Mouse (Mus musculus) heart, embryonic 15.5 days (tissue): ENCODE measurements around the gene Gpx3. TPM values are rescaled to one million over a fixed set of nuclear protein-coding genes. Genes with fewer than 3 reads are reported as not detected.
"Not testable (repeated sequence)": the region's sequence is repeated elsewhere in the genome, so short reads cannot be mapped to it uniquely, and the experiment has no call there.

ENCODE experiments used
- ATAC-seq: fragments of 200-750 bp; cut with Nextera tagmentation; replicated peaks from 2 replicates; pipeline ENCODE4 v1.8.0; 2017; ENCODE audit warnings: low read depth, moderate TSS enrichment; ENCODE audit not compliant: insufficient number of reproducible peaks, insufficient read depth, low FRiP score
- H3K27ac ChIP-seq: fragments of 300-500 bp; sonication (generic); 2 replicates; pipeline ENCODE4 v1.5.1; 2015; ENCODE audit warnings: mild to moderate bottlenecking, inconsistent platforms
- H3K27me3 ChIP-seq: fragments of 300-500 bp; sonication (generic); 2 replicates; pipeline ENCODE4 v1.6.1; 2015; ENCODE audit warnings: inconsistent platforms
- H3K36me3 ChIP-seq: fragments of 300-500 bp; sonication (generic); 2 replicates; pipeline ENCODE4 v1.6.1; 2015; ENCODE audit warnings: mild to moderate bottlenecking, inconsistent platforms
- H3K4me1 ChIP-seq: fragments of 300-500 bp; sonication (generic); replicated peaks from 2 replicates; pipeline ENCODE4 v1.6.1; 2015; ENCODE audit warnings: inconsistent platforms
- H3K4me2 ChIP-seq: fragments of 300-500 bp; sonication (generic); 2 replicates; pipeline ENCODE4 v1.6.1; 2015; ENCODE audit warnings: inconsistent platforms, mild to moderate bottlenecking, moderate library complexity
- H3K4me3 ChIP-seq: fragments of 300-500 bp; sonication (generic); 2 replicates; pipeline ENCODE4 v1.5.1; 2015; ENCODE audit warnings: mild to moderate bottlenecking, inconsistent platforms
- H3K9ac ChIP-seq: fragments of 300-500 bp; sonication (generic); 2 replicates; pipeline ENCODE4 v1.6.1; 2015; ENCODE audit warnings: mild to moderate bottlenecking, inconsistent platforms
- H3K9me3 ChIP-seq: fragments of 300-500 bp; sonication (generic); replicated peaks from 2 replicates; pipeline ENCODE4 v1.6.1; 2016; ENCODE audit warnings: inconsistent platforms
- WGBS: fragments of 180-500 bp; shearing (Covaris S2); methylation state at CpG from one replicate; pipeline ENCODE4 v1.1.7; 2015; ENCODE audit warnings: mixed read lengths; 5-methylcytosine and 5-hydroxymethylcytosine counted together
- polyA plus RNA-seq: library from polyadenylated mRNA; unstranded; fragments of >200 nt; fragmentation: Nextera tagmentation; extraction: Ambion mirVana; gene quantifications from 2 replicates; pipeline ENCODE4 v1.2.1, GENCODE M21; 2015

The Gpx3 gene
- polyA plus RNA-seq, 1 experiment from 2014 or later = 751 TPM

GRCm38 (mm10) chr11:54949717-54950116, 47.5 kb downstream of the Gpx3 start:
- Histone ChIP-seq H3K36me3 (peaks cover 5% of the 10 kb centered on the region; the same call in 1 of the 2 replicates), H3K9ac (no peak overlapping the region), H3K4me2 (no peak overlapping the region), H3K4me3 (no peak overlapping the region), H3K27ac (no peak overlapping the region), H3K4me1 (peaks cover 41% of the 10 kb centered on the region), H3K9me3 (no peaks in the 10 kb centered on the region), H3K27me3 (no peaks in the 10 kb centered on the region)
- 38% methylated on average over 1 of the region's 1 CpGs for WGBS
- ATAC-seq = no peak

- Histone ChIP-seq H3K36me3 (peaks cover 5% of the 10 kb centered on the region; the same call in 1 of the 2 replicates), H3K4me1 (peaks cover 46% of the 10 kb centered on the region), H3K4me2 (no peak overlapping the region), H3K27ac (no peak overlapping the region), H3K27me3 (no peaks in the 10 kb centered on the region), H3K9me3 (no peaks in the 10 kb centered on the region), H3K9ac (no peak overlapping the region), H3K4me3 (no peak overlapping the region)
- 72% methylated on average over 6 of the region's 6 CpGs for WGBS
- no peak for ATAC-seq
Observed at GRCm38 (mm10) chr11:54950684-54951083, 48.4 kb downstream of the Gpx3 start.

GRCm38 (mm10) chr11:54952651-54953050, 50.4 kb downstream of the Gpx3 start:
- H3K27ac ChIP-seq = no peak overlapping the region
- H3K9ac ChIP-seq = peak overlapping the region; percentile 19; the same call in 1 of the 2 replicates
- H3K9me3 ChIP-seq = no peaks in the 10 kb centered on the region
- H3K4me2 ChIP-seq = no peak overlapping the region
- no peak for ATAC-seq
- no peaks in the 10 kb centered on the region for H3K27me3 ChIP-seq
- H3K36me3 ChIP-seq = no peaks in the 10 kb centered on the region
- H3K4me3 ChIP-seq = no peak overlapping the region
- 47% methylated on average over 6 of the region's 6 CpGs for WGBS
- H3K4me1 ChIP-seq = peaks cover 50% of the 10 kb centered on the region

GRCm38 (mm10) chr11:54953993-54954446, 51.8 kb downstream of the Gpx3 start:
- Histone ChIP-seq H3K4me3 (no peak overlapping the region), H3K36me3 (no peaks in the 10 kb centered on the region), H3K27ac (no peak overlapping the region), H3K4me2 (no peak overlapping the region), H3K9ac (no peak overlapping the region), H3K4me1 (peaks cover 51% of the 10 kb centered on the region), H3K9me3 (no peaks in the 10 kb centered on the region), H3K27me3 (no peaks in the 10 kb centered on the region)
- no peak for ATAC-seq
- 54% methylated on average over 9 of the region's 9 CpGs for WGBS

GRCm38 (mm10) chr11:54954716-54955115, 52.5 kb downstream of the Gpx3 start:
- H3K9me3 ChIP-seq = no peaks in the 10 kb centered on the region
- H3K4me2 ChIP-seq = peak overlapping the region; percentile 75; the same call in 1 of the 2 replicates
- no peak overlapping the region for H3K27ac ChIP-seq
- no peaks in the 10 kb centered on the region for H3K36me3 ChIP-seq
- H3K27me3 ChIP-seq = no peaks in the 10 kb centered on the region
- 0 out of 2 replicates have a peak overlapping the region, but pooled peaks have one; percentile 76 for H3K9ac ChIP-seq
- ATAC-seq = no peak
- peaks cover 55% of the 10 kb centered on the region for H3K4me1 ChIP-seq
- 78% methylated on average over 8 of the region's 8 CpGs for WGBS
- no peak overlapping the region for H3K4me3 ChIP-seq

GRCm38 (mm10) chr11:54955400-54955734, 53.1 kb downstream of the Gpx3 start:
- Histone ChIP-seq H3K4me1 (peaks cover 55% of the 10 kb centered on the region), H3K27ac (peak overlapping the region; percentile 91), H3K4me2 (peak overlapping the region; percentile 75), H3K9ac (peak overlapping the region; percentile 76), H3K4me3 (peak overlapping the region; percentile 74)
- H3K36me3 ChIP-seq, H3K9me3 ChIP-seq, H3K27me3 ChIP-seq, ATAC-seq: not testable (repeated sequence)
- whole genome bisulfite sequencing = 35% methylated on average over 10 of the region's 10 CpGs

GRCm38 (mm10) chr11:54955735-54956480, 53.7 kb downstream of the Gpx3 start:
- Histone ChIP-seq H3K4me2 (peak overlapping the region; percentile 75), H3K9ac (peak overlapping the region; percentile 76), H3K36me3 (no peaks in the 10 kb centered on the region), H3K27me3 (no peaks in the 10 kb centered on the region), H3K4me3 (peak overlapping the region; percentile 74), H3K27ac (peak overlapping the region; percentile 91), H3K4me1 (peaks cover 50% of the 10 kb centered on the region), H3K9me3 (no peaks in the 10 kb centered on the region)
- WGBS = under 1% methylated on average over 59 of the region's 59 CpGs
- ATAC-seq = peak; percentile 95

- H3K4me2 ChIP-seq = no peak overlapping the region
- no peak overlapping the region for H3K4me3 ChIP-seq
- H3K27ac ChIP-seq = no peak overlapping the region
- no peaks in the 10 kb centered on the region for H3K9me3 ChIP-seq
- peaks cover 53% of the 10 kb centered on the region for H3K4me1 ChIP-seq
- H3K36me3 ChIP-seq = no peaks in the 10 kb centered on the region
- no peak overlapping the region for H3K9ac ChIP-seq
- WGBS = 64% methylated on average over 7 of the region's 7 CpGs
- no peak for ATAC-seq
- H3K27me3 ChIP-seq = no peaks in the 10 kb centered on the region
Observed at GRCm38 (mm10) chr11:54956912-54957311, 54.7 kb downstream of the Gpx3 start.

GRCm38 (mm10) chr11:54957708-54958107, 55.5 kb downstream of the Gpx3 start:
- ATAC-seq, H3K36me3 ChIP-seq, H3K27ac ChIP-seq, H3K4me3 ChIP-seq, H3K9ac ChIP-seq, H3K9me3 ChIP-seq, H3K4me2 ChIP-seq, H3K27me3 ChIP-seq: not testable (repeated sequence)
- WGBS = 93% methylated on average over 3 of the region's 3 CpGs
- H3K4me1 ChIP-seq = peaks cover 53% of the 10 kb centered on the region

GRCm38 (mm10) chr11:54958571-54959073, 56.4 kb downstream of the Gpx3 start:
- H3K9ac ChIP-seq = no peak overlapping the region
- no peaks in the 10 kb centered on the region for H3K27me3 ChIP-seq
- no peak overlapping the region for H3K4me2 ChIP-seq
- peaks cover 53% of the 10 kb centered on the region for H3K4me1 ChIP-seq
- H3K36me3 ChIP-seq = no peaks in the 10 kb centered on the region
- no peak overlapping the region for H3K4me3 ChIP-seq
- ATAC-seq = no peak
- no peaks in the 10 kb centered on the region for H3K9me3 ChIP-seq
- WGBS = 17% methylated on average over 3 of the region's 3 CpGs
- H3K27ac ChIP-seq = peak overlapping the region; percentile 54
